10 mouse cellular contexts compared by ENCODE assay signal in genomic region chr5:20680833-20681530, GRCm38 (mm10).
DNase-seq lines count a peak whose midpoint lies in the region; ATAC-seq lines count a peak whose summit lies in the region.
"Had no signal": no experiment of that assay in that cellular context is flagged by ENCODE, and none has a peak within 500 bp of the region (broad histone marks: within the 10 kb centered on the region; RNA-seq: fewer than 3 reads in every experiment).

No protein-coding gene starts in this region.

- ATAC-seq in inflammation-experienced regulatory T-cells, adult 6 months: peak; percentile 90

- intact Hi-C loops in heart, postnatal 25 days (cut with DNase I): no loop called here

- DNase-seq in heart, adult 8-10 months (ENCODE audit: low spot score): peak; percentile 9
- DNase-seq in heart, postnatal 25 days (ENCODE audit: low spot score): no peak
- DNase-seq in right cerebral cortex, adult 2 months (ENCODE audit: low spot score in 2 of 2): peak; percentile 50 to 69
- DNase-seq in right cerebral cortex, postnatal 10 days (ENCODE audit: low spot score in 2 of 2): no peak
- peak; percentile 31 to 37 for DNase-seq in spleen, adult 18-20 months
- no peak for DNase-seq in Muller cell, postnatal 12 days (ENCODE audit: inconsistent ontology term)
- no peak for DNase-seq in retina, postnatal 1 day
- DNase-seq: adrenal gland, postnatal 14 days; kidney, postnatal 4 days had no signal

Comparison
In these comparisons a context has a peak if more than half of its experiments do, and no peak if none do; other contexts are left out.
1. DNase-seq: peak in heart, adult 8-10 months (single experiment), right cerebral cortex, adult 2 months (2 of 2) and spleen, adult 18-20 months (2 of 2); none in heart, postnatal 25 days (single experiment), right cerebral cortex, postnatal 10 days (0 of 2), Muller cell, postnatal 12 days (single experiment) and retina, postnatal 1 day (single experiment).